Mouse (Mus musculus): ENCODE data around the gene Mepce.
A peak's percentile ranks its signal among the peaks of the same experiment; 100 is the strongest.

Mepce gene

DNA sequence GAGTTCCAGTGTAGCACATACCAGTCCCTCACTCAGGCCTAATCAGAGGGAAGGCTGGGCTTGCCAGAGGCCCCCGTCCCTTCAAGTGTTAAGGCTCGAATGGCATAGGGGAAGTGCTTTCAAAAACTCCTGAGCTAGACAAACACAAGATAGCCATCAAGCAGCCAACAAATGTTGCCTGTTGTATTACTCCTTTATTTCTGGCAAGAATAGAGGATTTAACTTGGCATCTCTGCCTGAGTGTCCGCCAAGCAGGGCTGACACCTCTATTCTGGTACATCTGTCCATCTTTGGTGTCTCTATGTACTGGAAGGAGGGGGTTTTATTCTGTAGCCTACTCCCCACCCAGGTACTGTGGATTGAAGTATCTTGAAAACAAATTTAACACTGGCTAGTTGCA is 31.3 kb downstream of the Mepce start:
- TF ChIP-seq GATA4 (IDR thresholded peaks at IDR 0.05; ENCODE audit: insufficient replicate concordance, low read length) = no peak

DNA sequence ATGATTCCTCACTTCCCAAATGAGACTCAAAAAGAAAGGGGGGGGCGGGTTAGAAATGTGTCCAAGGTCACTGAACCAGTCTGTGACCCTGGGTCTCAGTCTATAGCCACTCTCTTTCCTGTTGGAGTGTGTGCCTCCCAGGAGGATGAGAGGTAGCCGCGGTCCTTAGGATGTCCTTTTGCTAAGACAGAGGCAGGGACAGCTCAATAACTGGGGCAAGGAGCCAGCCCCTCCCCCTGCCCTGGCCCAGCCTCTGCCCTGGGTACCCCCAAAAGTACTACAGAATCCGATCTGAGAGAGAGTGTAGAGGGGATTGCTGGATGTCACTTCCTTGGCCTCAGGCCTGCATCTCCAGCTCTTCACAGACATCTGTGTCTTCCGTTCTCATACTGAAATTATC is 32.0 kb downstream of the Mepce start:
- no peak for TF ChIP-seq GATA4 (IDR thresholded peaks at IDR 0.05; ENCODE audit: insufficient replicate concordance, low read length)

DNA sequence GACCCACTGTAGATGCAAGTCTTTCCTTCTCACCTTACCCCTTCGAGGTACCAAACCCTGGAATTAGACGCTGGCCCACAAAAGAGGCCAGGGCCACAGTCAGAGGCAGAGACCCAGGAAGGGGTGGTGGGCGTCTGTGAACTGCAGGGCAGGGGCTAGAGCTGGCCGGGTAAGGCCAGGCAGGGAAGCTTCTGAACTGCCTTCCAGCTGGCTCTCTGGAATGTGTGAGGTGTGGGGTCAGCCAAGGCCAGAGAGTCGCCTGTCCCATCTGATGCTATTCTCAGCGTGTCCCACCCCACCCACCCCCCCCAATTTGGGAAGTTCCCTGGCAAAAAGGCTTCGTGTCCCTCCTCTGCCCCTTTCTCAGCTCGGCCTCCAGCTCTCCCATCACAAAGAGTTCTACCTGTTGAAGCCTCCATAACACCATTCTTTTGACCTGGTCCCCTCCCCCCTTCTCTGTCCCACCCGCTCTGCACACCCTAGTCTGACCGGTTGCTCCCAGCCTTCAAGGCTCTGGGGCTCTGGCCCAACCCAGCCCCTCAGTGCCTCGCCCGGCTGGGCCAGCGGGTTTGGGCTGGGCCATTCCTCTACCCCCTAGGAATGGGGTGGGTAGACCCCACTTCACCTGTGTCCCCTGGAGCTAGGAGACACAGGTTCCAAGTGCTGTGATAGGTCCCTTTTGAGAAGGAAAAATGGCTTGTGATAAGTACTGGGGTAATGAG is 34.2 kb downstream of the Mepce start:
- no peak for TF ChIP-seq GATA4 (IDR thresholded peaks at IDR 0.05; ENCODE audit: insufficient replicate concordance, low read length)

DNA sequence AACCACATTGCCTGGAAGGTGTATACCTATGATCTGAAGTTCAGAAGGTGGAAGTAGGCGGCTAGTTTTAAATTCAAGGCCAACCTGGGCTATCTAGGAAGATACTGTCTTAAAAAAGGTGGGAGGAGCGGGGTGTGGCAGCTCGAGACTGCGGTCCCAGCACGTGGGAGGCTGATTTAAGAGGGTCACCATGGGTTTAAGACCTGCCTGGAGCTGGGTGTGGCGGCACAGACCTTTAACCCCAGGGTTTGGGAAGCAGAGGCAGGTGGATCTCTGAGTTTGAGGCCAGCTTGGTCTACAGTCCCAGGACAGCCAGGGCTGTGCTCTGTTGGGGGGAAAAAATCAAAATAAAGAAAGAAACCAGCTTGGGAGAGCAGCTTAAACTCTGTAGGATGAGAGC is 35.5 kb downstream of the Mepce start:
- no peak for TF ChIP-seq GATA4 (IDR thresholded peaks at IDR 0.05; ENCODE audit: insufficient replicate concordance, low read length)

DNA sequence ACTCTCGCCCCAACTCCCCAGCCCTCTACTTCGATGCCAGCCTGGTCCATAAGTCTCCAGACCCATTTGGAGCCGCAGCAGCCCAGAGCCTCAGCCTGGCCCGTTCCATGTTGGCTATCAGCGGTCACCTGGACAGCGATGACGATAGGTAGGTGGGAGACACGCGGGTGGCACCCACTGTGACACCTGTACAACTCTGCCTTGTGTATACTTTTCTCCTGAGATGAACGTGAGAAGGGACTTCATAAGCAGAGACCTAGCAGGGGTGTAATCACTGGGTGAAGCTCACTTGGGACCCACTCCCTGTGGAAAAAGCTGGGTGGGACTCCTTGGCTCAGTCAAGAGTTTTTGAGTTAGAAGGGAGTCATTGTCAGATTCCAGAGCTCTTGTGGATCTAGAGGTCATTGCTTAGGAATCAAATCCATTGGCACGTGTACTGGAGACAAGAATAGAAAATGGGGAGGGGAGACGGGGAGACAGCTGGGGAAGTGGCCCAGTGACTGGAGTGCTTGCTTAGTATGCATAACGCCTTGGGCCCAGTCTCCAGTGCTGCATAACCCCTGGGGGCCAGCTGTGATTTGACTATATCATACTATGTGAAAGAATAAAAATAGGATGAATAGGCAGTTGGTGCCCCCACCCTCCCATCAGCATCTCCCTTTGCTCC is 36.1 kb downstream of the Mepce start:
- no peak for TF ChIP-seq GATA4 (IDR thresholded peaks at IDR 0.05; ENCODE audit: insufficient replicate concordance, low read length)

DNA sequence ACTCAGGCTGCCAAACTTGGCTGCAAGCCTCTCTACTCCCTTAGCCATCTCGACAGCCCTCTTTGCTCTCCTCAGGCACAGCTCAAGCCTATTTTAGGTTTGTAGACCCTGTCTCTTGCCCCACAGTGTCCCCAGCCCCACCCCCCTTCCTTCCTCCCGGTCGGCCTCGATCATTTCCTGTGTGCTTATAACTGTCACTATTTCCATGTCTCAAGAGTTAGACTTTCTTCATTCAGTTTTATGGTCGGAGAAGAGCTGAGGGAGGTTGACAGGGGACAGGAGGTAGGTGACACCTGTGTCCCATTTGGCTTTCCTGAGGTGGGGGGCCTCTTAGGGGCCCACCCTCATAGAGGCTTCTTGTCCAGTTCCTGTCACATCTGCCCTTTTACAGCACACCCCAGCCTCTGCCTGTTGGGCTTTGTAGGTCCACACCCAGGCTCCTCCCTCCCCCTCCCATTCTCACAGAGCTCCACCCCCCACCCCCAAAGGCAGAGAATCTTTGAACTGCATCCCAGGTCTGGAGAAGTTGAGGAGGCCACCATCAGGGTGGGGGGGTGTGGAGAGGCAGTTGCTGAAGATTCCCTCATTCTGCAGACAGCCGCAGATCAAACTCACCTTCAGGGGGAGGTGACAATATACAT is 38.1 kb downstream of the Mepce start:
- no peak for TF ChIP-seq GATA4 (IDR thresholded peaks at IDR 0.05; ENCODE audit: insufficient replicate concordance, low read length)

DNA sequence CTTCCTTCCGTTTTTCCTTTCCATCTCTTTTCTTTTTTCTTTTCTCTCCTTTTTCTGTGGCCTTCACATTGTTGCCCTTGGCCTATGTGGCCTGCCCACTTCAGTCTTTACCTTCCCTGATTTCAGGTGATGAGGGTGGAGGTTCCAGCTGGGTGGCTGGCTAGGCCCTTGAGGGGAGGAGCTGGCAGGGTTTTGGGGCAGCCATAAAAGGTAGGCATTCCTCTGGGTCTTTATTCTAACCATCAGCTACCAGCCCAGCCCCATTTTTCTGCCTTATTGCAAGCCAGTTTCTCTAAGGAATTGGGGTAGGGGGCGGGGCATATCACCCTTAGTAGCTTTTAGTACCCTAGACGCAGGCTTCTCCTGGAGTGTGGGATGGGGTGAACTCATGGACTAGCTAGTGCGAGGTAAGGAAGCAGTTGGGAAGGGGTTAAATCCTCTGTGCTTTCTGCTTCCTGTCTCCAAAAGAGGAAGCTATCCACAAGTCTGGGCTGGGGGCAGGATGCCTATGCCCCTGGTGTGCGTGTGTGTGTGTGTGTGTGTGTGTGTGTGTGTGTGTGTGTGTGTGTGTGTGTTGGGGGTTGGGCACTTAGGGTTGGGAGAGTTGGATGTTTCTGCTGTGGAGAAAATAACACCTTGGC is 39.2 kb downstream of the Mepce start:
- no peak for TF ChIP-seq GATA4 (IDR thresholded peaks at IDR 0.05; ENCODE audit: insufficient replicate concordance, low read length)

DNA sequence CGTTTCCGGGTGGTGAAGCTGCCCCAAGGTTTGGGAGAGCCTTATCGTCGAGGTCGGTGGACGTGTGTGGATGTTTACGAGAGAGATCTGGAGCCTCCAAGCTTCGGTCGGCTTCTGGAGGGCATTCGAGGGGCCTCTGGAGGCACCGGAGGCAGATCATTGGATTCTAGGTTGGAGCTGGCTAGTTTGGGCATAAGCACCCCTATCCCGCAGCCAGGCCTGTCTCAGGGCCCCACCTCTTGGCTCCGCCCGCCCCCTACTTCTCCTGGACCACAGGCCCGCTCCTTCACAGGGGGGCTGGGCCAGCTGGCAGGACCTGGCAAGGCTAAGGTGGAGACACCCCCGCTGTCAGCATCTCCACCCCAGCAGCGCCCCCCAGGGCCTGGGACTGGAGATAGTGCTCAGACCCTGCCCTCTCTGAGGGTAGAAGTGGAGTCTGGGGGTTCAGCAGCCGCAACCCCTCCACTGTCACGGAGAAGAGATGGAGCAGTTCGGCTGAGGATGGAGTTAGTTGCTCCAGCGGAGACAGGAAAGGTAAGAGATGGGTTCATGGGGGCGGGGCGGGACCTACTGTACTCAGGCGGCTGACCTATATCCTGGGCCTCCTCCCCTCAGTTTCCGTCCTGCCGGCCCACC is 40.0 kb downstream of the Mepce start:
- TF ChIP-seq GATA4 (IDR thresholded peaks at IDR 0.05; ENCODE audit: insufficient replicate concordance, low read length) = no peak

DNA sequence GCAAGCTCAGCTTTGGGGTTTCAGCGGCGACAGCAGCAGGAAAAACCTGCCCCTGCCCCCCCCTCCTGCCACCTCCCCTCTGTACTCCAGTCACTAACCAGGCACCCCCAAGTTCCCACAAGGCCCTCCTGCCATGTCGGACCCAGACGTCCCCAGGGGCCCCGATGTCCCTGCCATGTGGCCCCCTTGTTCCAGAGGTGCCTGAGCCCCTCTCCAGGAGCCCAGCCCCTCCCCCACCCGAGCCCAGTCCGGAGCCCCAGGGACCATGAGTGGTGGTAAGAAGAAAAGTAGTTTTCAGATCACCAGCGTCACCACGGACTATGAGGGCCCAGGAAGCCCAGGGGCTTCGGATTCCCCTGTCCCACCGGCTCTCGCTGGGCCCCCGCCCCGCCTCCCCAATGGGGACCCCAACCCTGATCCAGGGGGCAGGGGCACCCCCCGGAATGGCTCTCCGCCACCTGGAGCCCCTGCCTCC is 40.6 kb downstream of the Mepce start:
- TF ChIP-seq GATA4 (IDR thresholded peaks at IDR 0.05; ENCODE audit: insufficient replicate concordance, low read length) = no peak

DNA sequence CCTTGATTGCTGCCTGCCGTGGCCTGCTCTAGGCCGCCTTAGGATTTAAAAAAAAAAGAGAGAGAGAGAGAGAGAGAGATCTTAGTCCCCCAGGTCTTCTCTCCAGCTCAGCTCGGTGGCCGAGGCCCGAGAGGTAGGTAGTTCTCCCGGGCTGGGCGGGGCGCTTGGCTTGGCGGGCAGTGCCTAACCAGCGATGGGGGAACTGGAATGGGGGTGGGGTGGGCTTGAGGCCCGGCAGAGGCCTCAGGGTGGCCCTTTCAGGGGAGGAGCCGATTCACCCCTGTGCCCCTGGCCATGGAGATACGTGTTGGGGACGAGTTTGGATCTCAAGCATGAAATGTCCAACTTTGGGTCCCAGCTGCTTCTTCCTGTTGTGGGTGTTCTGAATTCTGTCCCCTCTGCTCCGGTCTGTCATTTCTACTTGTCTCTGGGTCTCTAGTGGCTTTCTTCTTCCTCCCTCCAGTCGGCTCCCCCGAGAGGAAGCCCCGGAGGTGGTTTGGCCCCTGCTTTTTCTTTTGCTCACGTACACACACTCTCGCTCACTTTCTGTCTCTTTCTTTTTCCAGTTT is 41.1 kb downstream of the Mepce start:
- TF ChIP-seq GATA4 (IDR thresholded peaks at IDR 0.05; ENCODE audit: insufficient replicate concordance, low read length) = no peak

DNA sequence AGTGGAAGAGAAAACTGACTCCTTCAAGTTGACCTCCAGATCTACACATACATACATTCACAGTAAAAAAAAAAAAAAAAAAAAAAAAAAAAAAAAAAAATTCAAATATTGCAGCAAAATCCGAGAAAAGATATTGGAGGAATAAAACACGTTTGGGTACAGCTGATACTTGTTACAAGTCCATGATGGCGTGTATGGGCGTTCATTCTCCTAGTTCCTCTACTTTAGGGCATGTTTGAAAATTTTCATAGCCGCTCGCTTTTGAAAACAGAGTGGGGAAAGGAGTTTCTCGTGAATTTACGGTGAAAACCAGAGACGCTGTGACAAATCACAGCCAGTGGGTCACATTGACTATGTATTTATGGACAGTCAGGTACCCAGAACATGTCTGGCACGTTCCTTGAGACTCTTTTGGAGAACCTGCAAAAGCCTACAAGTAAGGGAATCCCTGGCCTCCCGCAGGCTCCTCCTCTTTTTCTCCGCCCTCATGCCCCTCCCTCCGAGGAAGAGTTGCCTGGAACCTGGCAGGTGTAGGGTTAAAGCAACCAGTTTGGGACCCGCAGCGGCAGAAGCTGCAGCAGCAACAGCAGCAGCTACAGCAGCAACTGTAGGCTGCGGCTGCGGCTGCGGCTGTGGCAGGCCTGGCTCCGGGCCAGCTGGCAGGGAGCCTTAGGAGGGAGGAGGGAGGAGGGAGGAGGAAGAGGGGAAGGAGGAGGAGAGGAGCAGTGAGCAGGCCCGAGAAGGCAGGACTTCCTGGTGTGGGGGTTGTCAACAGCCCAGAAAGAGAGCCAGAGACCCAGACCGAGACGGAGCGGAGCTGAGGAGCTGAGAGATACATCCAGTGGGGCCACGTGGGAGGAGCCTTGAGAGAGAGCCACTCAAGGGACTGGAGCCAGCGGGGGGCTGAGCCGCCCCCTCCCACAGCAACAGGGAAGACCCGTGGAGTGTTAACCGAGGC is 42.0 kb downstream of the Mepce start, which contains the start of gene Tsc22d4:
Tsc22d4 (plus strand) TSS at position 517 of the 958 bp plus-strand sequence.
- TF ChIP-seq GATA4 (IDR thresholded peaks at IDR 0.05; ENCODE audit: insufficient replicate concordance, low read length) = peak; percentile 55; the same call in 1 of the 2 replicates

DNA sequence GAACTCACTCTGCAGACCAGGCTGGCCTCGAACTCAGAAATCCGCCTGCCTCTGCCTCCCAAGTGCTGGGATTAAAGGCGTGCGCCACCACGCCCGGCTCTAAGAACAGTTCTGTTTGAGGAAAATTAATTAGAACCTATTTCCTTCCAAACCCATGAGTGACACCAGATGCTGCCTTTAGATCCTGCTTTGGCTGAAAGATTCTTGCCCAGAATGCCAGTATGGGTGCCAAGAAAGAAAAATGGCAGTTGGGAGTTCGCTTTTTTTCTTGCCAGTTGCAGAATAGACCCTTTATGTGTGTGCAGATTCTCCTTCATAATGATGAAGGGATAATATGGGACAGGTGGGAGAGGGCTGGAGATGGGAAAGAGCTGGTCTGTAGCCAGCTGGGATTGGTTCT is 43.3 kb downstream of the Mepce start:
- TF ChIP-seq GATA4 (IDR thresholded peaks at IDR 0.05; ENCODE audit: insufficient replicate concordance, low read length) = no peak

DNA sequence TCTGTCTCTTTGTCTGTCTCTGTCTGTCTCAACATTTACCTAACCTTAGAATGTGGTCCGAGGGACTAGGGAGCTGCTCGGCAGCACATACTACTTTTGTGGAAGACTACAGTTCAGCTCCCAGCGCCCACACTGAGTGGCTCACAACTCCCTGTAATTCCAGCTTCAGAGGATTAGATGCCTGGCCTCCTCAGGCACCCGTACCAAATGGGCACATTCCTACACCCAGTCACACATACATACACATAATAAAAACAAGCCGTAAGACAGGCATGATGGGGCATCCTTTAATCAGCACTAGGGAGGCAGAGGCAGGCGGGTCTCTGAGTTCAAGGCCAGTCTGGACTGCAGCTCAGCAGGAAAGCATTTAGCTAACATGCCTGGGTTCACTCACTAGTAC is 44.6 kb downstream of the Mepce start:
- TF ChIP-seq GATA4 (IDR thresholded peaks at IDR 0.05; ENCODE audit: insufficient replicate concordance, low read length) = no peak

DNA sequence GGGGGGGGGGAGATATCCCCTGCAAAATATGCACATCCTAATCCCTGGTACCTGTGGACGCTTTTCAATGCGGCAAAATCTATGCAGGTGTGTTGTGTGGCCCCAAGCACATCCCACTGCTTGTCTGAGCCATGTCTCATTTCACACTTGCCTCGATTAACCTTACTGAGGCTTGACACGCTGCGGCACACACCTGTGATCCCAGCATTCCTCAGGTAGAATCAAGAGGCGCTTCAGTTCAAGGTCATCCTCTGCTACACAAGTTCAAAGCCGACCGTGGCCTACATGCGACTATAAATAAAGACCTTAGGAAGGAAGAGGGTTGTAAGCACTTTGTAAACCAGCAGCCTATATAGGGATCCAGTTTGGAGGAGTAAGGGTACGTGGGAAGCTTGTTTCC is 45.4 kb downstream of the Mepce start:
- no peak for TF ChIP-seq GATA4 (IDR thresholded peaks at IDR 0.05; ENCODE audit: insufficient replicate concordance, low read length)

Measured in liver, adult (tissue).